Mouse (Mus musculus): ENCODE data around the gene Cald1.
A peak's percentile ranks its signal among the peaks of the same experiment; 100 is the strongest.

Cald1 gene

DNA sequence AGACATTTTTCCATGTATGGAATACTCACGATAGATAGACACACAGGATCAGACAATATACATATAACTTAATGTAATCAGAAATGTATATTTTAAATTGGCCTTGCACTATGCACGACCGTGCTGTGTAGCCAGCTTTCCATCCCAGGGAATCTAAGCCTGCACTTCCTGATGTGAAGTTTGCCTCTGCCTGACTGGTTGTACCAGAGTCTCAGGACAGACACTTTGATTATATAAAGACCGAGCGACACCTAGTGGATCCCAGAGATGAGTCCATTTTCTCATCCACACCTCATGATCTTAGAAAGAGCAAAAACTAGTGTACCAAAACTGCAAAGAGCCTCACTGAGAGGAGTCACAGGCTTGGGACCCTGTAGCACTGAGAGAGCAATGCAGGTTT lies 156.1 kb downstream of the Cald1 start:
- DNase-seq (ENCODE audit: low read depth, low spot score), result no peak

DNA sequence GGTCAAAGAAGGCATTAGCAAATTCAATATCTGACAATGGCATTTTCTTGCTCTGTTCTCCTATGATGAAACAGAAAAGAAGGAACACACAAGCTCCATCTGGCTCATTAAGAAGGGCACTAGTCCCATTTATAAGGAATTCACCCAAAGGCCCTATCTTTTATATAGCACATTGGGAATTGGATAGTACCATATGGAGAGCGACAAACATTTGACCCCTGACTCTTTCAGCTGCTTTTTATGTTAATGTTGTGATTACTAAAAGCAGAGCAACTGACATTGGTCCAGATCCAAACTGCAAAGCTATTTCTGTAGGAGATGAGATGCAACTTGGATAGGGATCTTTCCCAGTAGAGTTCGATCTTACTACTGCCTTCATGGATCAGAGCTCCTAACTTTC lies 160.0 kb downstream of the Cald1 start:
- no peak for DNase-seq (ENCODE audit: low read depth, low spot score)

DNA sequence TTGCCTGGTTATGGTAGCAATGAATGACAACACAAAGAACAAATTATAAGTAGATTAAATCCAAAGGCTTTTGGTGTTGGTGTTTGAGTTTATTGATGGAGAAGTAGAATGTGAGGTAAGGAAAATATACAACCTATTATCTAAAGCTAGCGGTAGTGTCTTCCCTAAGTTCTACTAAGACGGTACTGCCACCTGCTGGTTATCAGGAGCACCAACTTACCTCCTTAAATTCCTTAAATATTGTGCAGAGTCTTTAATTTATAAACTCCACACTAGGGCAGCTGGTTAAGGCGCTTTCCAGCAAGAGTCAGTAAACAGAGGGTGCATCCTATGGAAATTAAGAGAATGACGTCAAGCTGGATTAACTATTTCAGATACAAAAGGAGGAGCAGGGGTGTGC lies 161.7 kb downstream of the Cald1 start:
- peak; percentile 24 for DNase-seq (ENCODE audit: low read depth, low spot score)

DNA sequence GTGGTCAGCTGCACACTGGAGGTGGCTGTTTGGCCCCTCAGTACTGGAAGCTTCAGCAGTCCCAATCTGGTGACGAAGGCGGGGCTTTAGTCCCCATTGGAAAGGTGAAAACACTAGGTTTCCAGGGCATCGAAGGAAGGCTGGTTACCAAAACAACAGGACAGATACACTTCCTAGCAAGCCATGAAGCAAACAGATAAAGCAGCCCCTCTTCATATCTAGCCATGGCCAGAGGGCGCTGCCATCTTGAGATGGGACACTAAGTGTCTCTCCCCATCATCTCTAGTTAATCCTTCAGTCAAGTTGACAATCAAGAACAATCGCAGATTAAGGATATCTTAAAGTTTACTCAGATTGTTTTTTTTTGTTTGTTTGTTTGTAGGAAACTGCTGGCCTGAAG lies 167.4 kb downstream of the Cald1 start:
- no peak for DNase-seq (ENCODE audit: low read depth, low spot score)

DNA sequence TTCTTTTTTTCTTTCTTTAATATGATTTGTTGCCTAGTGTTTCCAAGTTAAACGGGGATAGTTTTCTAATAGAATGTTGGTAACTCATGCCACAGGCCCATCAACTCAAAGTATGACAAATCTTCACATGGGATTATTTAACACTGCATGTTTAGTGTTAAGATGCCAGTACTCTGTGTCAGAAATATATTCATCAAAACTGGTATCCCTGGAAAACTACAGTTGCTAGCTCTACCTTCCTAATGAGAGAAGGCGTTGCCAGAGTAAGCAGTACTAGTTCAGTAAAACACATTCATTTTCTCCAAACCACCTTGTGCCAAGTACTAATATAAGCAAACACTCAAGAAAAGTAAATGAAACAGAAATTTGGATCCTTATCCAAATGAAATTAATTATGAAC lies 171.7 kb downstream of the Cald1 start:
- no peak for DNase-seq (ENCODE audit: low read depth, low spot score)

DNA sequence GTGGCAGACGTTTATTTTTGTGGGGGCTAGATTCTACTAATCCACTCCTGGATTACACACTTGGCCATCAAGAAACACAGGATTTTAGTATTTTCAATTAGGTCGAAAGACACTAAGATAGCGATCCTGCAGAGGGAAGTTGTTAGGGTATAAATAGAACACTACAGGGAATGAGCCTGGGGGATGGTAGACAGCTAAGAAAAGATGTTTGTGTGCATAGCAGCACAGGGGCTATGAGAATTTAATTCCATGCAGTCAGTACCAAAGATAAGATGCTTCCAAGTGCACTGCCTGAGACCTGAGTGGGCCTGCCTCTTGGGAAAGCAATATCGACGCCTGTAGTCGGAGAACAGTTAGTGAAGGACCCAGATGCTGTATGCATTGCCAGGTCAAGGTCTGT lies 172.2 kb downstream of the Cald1 start:
- no peak for DNase-seq (ENCODE audit: low read depth, low spot score)

DNA sequence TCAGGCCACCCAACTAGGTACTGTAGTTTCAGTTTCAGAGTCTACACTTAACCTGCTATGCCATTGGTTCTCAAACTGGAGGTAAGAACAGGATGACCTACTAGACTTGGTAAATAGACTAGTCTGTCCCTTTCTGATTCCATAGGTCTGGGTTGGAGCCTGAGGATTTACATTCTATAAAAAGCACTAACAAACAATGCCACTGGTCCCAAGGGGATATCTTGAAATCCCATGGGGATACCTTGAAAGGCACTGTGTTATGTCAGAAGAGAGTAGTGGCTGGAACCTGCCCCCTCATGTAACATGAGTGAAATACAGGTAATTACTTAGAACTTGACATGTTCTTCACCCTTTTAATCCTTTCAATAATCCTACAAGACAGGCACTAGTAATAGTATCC lies 178.1 kb downstream of the Cald1 start:
- no peak for DNase-seq (ENCODE audit: low read depth, low spot score)

DNA sequence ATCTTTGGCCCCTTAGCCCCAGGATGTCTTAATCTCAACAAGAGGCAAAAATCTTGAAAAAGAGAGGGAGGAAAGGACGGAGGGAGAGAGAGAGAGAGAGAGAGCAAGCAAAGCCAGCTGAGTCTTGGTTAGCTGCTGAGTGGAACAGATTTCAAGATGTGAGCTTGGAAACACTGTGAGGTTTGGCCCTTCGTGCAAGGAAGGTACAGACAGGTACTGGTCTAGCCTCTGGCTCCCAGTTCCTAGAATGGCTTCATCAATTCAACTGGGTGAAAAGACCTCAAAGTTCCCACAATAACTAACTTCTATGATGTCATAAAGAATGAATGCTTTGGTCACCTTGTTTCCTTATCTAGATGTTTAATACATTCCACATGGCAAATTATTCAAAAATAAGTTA lies 178.8 kb downstream of the Cald1 start:
- no peak for DNase-seq (ENCODE audit: low read depth, low spot score)

DNA sequence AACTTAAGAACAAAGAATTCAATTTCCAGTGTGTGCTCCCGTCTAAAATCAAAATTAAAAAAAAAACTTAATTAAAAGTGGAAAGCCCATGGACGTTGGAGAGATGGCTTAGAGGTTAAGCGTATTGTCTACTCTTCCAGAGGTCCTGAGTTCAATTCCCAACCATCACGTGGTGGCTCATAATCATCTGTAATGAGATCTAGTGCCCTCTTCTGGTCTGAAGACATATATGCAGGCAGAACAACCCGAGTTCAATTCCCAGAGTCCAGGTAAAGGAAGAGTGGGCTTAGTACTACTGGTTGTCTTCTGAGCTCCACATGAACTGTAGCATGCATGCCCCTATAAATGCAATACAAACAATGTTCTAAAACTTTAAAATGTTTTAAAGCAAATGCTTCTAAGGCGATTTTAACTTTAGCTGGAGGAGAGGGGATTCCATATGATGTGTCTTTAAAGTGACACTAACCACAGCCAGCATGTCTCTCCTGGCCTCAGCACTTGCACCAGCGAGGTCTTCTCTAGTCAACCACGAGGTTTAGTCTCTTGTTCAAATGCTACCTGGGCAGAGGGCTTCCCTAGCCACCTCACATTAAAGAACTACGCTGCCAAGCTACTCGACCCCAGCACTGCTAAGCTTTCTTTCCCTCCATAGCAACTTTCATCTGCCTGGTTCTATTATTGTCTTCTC lies 179.8 kb downstream of the Cald1 start:
- peak; percentile 13 for DNase-seq (ENCODE audit: low read depth, low spot score)

DNA sequence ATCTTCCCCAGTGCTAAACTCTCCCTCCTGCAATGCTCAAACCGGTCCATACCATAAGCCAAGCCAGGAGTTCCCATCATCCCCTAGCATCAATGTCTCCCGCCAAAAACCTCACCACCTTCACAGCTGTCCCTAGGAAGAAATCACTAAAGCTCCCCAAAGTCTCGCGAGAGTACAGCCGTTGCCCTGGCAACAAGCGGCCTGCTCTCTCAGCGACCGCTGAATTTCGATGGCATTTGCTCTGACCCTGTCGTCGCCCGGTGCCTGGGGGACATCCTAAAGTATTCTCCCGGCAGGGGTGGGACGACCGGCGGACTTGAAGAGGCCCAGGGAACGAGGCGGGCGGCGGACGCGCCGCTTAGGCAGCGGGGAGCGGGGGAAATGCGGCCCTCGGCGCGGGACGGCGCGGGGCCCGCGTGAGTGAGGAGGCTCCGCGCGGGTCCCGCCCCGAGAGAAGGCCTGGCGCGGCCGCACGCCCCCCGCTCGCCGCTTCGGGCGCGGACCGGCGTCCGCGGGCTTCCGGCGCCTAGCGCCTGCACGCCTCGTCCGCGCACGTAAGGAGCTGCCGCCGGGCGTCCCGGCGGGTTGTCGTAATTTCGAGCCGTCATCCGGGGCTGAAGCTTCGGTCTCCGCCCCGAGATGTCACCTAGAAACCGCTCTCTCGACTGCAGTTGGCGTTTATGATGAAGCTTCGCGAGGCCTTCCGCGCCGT lies 182.1 kb downstream of the Cald1 start, which contains the start of gene Agbl3:
Gene Agbl3 (plus strand): TSS at position 202 of the 712 bp plus-strand sequence.
- DNase-seq (ENCODE audit: low read depth, low spot score), result peak; percentile 97

DNA sequence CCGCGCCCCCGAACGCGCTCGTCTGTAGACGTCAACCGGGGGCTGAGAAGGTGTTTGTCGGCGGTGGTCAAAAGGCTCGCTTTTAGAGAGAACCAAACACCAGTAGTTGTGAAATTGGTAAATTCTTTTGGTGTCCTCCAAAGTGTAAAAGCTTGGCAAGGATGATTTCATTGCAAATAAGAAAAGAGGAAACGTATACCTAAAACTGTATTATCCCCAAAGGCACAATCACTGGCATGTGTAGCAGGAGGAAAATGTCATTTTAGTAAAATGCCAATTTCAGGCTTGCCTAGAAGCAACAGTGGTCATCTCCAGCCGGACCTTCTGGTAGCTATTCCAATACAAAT lies 182.6 kb downstream of the Cald1 start:
- no peak for DNase-seq (ENCODE audit: low read depth, low spot score)

DNA sequence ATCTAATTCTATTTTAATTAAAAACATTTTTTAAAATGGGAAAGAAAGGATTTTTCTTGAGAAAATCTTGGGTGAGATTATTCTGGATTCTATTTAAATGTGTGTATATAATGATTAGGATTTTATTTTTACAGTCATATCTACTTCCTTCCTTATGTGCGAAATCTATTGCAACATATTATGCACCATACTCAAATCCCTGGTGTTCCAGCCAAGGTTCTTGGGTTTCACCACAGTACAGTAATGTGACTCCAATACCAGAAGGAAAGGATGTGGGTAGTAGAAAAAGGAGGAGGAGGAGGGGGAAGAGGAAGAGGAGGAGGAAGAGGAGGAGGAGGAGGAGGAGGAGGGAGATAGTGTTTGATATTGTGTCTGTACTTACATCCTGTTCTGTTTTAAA lies 184.2 kb downstream of the Cald1 start:
- DNase-seq (ENCODE audit: low read depth, low spot score), result no peak

DNA sequence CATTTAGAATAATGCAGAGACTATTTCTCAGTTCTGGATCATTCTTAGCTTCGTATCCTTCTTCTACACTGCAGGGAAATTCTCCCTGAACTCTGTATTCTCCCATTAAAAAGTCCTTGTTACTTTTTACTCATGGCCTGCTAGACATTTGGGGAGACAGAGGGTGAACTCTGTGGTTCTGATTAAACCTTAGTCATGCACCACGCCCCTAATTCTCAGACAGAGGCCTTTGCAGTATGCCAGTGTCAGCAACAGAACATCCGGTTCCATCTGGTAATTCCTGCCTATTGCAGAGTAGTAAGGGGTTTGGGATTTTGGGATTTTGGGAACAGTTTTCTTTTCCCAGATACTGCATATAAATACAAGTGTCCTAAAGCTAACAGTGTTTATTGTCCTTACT lies 198.6 kb downstream of the Cald1 start:
- no peak for DNase-seq (ENCODE audit: low read depth, low spot score)

DNA sequence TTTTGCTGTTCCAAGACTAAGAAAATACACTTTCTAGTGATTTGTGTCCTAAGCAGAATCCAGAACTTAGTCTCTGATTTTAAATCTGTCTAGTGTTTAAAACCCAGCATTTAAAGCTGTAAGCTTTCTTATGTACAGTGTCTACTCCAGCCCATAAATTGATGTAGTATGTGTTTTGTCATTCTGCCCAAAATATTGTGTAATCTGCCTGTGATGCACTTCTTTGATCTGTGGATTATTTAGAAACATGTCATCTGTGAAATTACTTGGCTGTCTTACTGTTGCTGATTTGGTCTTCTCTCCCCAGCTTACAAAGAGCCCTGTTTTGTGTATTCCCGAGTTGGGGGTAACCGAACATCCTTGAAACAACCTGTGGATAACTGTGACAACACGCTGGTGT lies 199.6 kb downstream of the Cald1 start:
- no peak for DNase-seq (ENCODE audit: low read depth, low spot score)

DNA sequence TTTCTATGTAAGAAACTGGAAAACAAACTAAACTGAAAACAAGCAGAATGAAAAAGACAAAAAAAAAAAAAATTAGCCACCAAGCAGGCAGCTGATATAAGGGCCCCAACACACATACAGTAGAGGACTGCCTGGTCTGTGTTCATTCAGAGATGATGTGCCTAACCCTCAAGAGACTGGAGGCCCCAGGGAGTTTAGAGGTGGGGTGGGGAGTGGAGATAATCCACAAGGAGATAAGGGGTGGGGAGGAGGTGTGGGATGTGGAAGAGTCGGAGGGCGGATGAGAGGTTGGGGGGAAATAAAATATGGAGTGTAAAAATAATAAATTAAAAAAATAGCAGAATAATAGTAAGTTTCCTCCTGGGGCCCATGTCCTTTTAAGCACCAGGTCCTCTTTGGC lies 207.3 kb downstream of the Cald1 start:
- DNase-seq (ENCODE audit: low read depth, low spot score), result peak; percentile 13

DNA sequence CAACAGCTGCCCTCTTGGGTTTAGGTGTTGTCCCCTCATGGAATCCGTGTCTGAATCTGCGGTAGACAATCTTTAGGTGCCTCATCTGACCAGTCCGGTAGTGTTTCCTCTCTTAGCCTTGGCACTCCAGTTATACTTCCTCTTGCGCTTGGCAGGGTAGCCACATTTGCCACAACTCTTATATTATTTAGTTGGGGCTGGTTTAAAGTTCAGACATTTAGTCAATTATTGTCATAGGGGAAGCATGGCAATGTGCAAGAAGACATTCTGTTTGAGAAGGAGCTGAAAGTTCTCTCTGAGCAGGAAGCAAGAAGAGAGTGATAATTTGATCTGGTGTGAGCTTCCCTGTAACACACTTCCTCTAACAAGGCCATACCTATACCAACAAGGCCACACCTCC lies 212.4 kb downstream of the Cald1 start:
- no peak for DNase-seq (ENCODE audit: low read depth, low spot score)

DNA sequence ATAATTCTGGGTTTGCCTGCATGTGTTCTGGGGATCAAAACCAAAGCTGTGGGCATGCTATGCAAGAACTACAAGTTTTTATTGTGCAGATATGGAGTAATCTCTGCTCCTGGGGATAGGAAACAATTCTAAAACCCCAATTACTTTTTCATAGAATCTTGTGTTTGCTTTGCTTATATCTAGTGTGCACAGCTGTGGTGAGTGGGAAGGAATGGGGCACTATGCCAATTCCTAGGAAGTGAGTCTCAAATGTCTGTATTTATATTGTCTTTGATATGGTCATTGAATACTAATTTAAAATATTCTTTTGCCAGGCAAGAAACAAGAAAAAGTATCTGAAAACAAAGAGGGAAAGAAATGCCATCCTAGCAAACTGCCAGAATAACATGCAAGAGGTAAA lies 226.1 kb downstream of the Cald1 start:
- no peak for DNase-seq (ENCODE audit: low read depth, low spot score)

Measured in c-Kit-negative CD71-positive TER-119-positive erythroid progenitor cells, embryonic 14.5 days (primary cell).